Mouse (Mus musculus) thymus, adult 2 months (tissue): Measurements from ENCODE around the gene Gsg1l. TPM values are rescaled to one million over a fixed set of nuclear protein-coding genes. Genes with fewer than 3 reads are reported as not detected.

Experiments used
- DNase-seq: peaks from one replicate; pipeline ENCODE4 v3.0.0; 2021
- H3K27ac ChIP-seq: fragments of 200-500 bp; 2 replicates; pipeline ENCODE4 v1.5.1; 2012; ENCODE audit warnings: low read length, control low read depth; ENCODE audit not compliant: control insufficient read depth, insufficient read depth
- H3K27me3 ChIP-seq: fragments of 200-500 bp; 2 replicates; pipeline ENCODE4 v1.6.1; 2012; ENCODE audit warnings: mild to moderate bottlenecking, low read length, moderate library complexity, mixed read lengths; ENCODE audit not compliant: control insufficient read depth, insufficient read depth
- H3K36me3 ChIP-seq: fragments of 200-500 bp; 2 replicates; pipeline ENCODE4 v1.6.1; 2012; ENCODE audit warnings: mild to moderate bottlenecking, low read length, moderate library complexity; ENCODE audit not compliant: control insufficient read depth, insufficient read depth
- H3K4me1 ChIP-seq: fragments of 200-500 bp; replicated peaks from 2 replicates; pipeline ENCODE4 v1.6.1; 2012; ENCODE audit warnings: low read length; ENCODE audit not compliant: control insufficient read depth, insufficient read depth
- H3K4me3 ChIP-seq: fragments of 200-500 bp; 2 replicates; pipeline ENCODE4 v1.5.1; 2012; ENCODE audit warnings: mild to moderate bottlenecking, low read length, control low read depth, moderate library complexity; ENCODE audit not compliant: control insufficient read depth, insufficient read depth
- CTCF ChIP-seq: fragments of 200-500 bp; IDR thresholded peaks from 2 replicates; pipeline ENCODE4 v1.5.1; 2012; ENCODE audit warnings: mild to moderate bottlenecking, control low read depth, low read length, moderate library complexity, borderline replicate concordance; ENCODE audit not compliant: control insufficient read depth, poor library complexity, insufficient read depth; ENCODE audit errors: extremely low read depth
- POLR2A ChIP-seq: fragments of 200-500 bp; IDR thresholded peaks from 2 replicates; pipeline ENCODE4 v1.6.1; 2012; ENCODE audit warnings: mild to moderate bottlenecking, low read length, control low read depth, moderate library complexity; ENCODE audit not compliant: control insufficient read depth, poor library complexity, insufficient read depth; ENCODE audit errors: extremely low read depth
- whole genome bisulfite sequencing: fragments of 180-500 bp; shearing (Covaris S2); methylation state at CpG from one replicate; pipeline ENCODE4 v1.1.7; 2018; 5-methylcytosine and 5-hydroxymethylcytosine counted together
- polyA plus RNA-seq: library from polyadenylated mRNA; depleted of rRNA; stranded (reverse); fragments of >200 nt; gene quantifications from 2 replicates; pipeline ENCODE4 v1.2.3, GENCODE M21; 2012

The Gsg1l gene
- polyA plus RNA-seq, 1 experiment, result 0.94 TPM

DNA sequence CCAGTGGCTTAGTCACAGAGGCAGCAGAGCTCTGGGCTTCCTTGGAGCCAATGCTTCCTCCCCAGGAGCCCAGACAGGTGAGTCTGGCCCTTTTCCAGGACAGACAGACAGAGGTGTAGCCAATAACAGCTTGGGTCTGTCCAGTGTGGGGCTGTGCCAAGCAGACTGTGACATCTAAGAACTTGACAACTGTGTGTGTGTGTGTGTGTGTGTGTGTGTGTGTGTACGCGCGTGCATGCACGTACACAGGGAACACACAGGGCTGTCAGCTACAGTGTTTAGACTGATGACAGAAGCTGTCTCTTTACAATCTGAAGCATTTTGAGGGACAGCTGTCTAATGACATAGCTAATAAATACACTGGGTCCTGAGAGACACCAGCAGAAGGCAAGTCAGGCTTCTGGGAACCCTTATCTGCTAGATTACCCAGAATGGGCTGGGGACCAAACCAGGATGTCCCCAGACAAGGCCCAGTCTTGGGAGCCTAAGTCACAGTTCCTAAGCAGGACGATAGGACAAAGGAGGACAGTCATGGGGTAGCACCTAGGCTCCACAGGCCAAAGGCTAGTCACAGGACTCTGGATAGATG lies 42.9 kb downstream of the Gsg1l start:
- Histone ChIP-seq H3K27ac (no peak overlapping the region; the same call in 1 of the 2 replicates), H3K4me1 (no peaks in the 10 kb centered on the region), H3K27me3 (no peaks in the 10 kb centered on the region), H3K4me3 (no peak overlapping the region), H3K36me3 (no peaks in the 10 kb centered on the region)
- DNase-seq, result no peak
- TF ChIP-seq POLR2A (no peak), CTCF (no peak)
- 98% methylated on average over 5 of the region's 5 CpGs for WGBS

- H3K36me3 ChIP-seq, result no peaks in the 10 kb centered on the region
- WGBS, result 81% methylated on average over 25 of the region's 25 CpGs
- no peaks in the 10 kb centered on the region for H3K4me1 ChIP-seq
- no peak for TF ChIP-seq POLR2A
- TF ChIP-seq CTCF, result no peak
- H3K27me3 ChIP-seq, result no peaks in the 10 kb centered on the region
- no peak for DNase-seq
- H3K27ac ChIP-seq, result no peak overlapping the region; the same call in 1 of the 2 replicates
- H3K4me3 ChIP-seq, result no peak overlapping the region
These were observed 43.6 kb downstream of the Gsg1l start for GRCm38 (mm10) chr7:126038366-126039246.

DNA sequence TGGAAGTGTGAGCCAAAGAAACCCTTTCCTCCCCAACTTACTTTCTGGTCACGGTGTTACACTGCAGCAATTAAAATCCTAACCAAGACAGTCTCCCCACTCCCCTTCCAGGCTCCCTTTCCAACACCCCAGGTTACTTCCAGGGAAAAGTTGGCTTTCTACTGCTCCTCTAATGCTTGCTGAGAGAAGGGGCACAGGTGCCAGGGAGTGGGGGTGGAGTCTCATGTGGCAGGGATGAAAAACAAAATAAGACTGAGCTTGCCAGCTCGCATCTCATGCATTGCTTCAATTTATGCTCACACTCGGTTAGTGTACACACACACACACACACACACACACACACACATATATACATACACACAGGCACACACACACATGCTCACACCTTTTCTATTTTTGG lies 46.9 kb downstream of the Gsg1l start:
- 82% methylated on average over 3 of the region's 3 CpGs for WGBS
- H3K4me1 ChIP-seq, result no peaks in the 10 kb centered on the region
- no peaks in the 10 kb centered on the region for H3K27me3 ChIP-seq
- no peak for DNase-seq
- H3K27ac ChIP-seq, result no peak overlapping the region
- H3K4me3 ChIP-seq, result no peak overlapping the region
- H3K36me3 ChIP-seq, result no peaks in the 10 kb centered on the region
- no peak for TF ChIP-seq POLR2A
- no peak for TF ChIP-seq CTCF

DNA sequence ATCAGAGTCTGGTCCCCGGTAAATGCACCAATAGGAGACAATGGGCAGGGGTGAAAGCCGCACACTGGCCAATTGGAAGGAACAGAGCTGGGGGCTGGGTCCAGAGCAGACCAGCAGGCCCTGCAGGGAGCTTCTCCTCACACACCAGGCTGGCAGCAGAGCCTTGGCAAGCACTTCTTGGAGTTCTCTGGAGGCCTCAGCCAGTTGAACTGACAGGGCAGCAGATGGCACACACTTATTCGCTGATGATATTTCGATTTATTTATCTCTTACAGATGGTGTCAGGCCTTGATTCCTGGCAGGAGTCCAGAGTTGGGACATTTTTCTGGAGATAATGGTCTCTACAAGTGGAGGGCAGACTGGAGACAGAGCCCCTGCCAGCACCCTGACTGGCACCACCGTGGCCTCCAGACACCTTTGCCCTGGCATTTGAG lies 49.4 kb downstream of the Gsg1l start:
- no peaks in the 10 kb centered on the region for H3K27me3 ChIP-seq
- no peaks in the 10 kb centered on the region for H3K36me3 ChIP-seq
- DNase-seq, result no peak
- WGBS, result 90% methylated on average over 5 of the region's 5 CpGs
- H3K4me3 ChIP-seq, result no peak overlapping the region
- H3K4me1 ChIP-seq, result no peaks in the 10 kb centered on the region
- no peak for TF ChIP-seq POLR2A
- no peak for TF ChIP-seq CTCF
- no peak overlapping the region for H3K27ac ChIP-seq

DNA sequence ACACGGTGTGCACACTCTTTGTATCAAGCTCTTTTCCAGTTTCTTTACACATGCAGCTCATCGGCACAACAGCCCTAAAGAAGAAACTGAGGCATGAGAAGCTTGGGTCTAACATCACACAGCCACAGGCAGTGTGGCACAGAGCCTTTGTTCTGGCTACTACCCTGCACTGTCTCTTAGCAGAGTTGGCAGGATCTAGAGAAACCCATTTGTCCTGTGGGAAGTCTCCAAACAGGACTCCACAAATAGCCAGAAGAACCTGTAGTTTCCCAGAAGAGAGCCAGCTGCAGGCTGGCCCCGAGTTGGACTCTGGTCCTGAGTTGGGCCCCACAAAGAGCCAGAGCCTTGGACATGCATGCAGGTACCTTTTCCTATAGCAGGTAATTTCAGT lies 49.9 kb downstream of the Gsg1l start:
- H3K27ac ChIP-seq, result no peak overlapping the region
- H3K36me3 ChIP-seq, result no peaks in the 10 kb centered on the region
- TF ChIP-seq POLR2A (no peak), CTCF (no peak)
- no peak overlapping the region for H3K4me3 ChIP-seq
- WGBS, result 94% methylated on average over 3 of the region's 3 CpGs
- no peaks in the 10 kb centered on the region for H3K4me1 ChIP-seq
- DNase-seq, result no peak
- H3K27me3 ChIP-seq, result no peaks in the 10 kb centered on the region

DNA sequence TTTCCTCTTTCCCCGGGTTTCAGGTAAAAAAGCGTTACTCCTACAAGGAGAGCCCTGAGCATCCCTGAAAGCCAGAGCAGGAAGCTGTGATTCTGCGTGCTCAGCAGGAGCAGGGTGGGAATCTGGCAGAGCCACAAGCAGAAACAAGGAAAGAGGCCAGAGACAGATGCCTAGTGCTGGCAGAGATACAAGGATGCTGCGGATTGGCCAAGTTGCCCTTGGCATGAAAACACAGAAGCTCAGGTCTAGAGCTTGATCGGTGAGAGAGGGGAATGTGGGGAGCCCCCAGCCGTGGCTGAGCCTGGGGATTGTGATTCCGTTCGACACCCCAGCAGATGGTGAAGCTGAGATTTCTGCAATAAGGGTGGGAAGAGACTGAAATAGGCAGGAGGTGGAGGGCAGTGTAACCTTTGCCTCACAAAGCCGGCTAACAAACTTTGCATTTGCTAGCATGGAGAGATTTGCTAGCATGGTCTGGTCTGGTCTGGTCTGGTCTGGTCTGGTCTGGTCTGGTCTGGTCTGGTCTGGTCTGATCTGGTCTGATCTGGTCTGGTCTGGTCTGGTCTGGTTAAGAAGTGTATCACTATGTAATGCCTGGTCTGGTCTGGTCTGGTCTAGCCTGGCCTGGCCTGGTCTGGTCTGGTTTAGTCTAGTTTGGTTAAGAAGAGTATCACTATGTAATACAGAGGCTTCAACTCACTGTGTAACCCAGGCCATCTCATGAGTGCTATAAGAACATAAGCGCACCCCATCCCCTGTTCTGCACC lies 50.4 kb downstream of the Gsg1l start:
- H3K27me3 ChIP-seq, result no peaks in the 10 kb centered on the region
- no peaks in the 10 kb centered on the region for H3K4me1 ChIP-seq
- H3K27ac ChIP-seq, result no peak overlapping the region
- DNase-seq, result no peak
- TF ChIP-seq CTCF, result no peak
- no peak for TF ChIP-seq POLR2A
- 89% methylated on average over 10 of the region's 10 CpGs for WGBS
- H3K4me3 ChIP-seq, result no peak overlapping the region
- no peaks in the 10 kb centered on the region for H3K36me3 ChIP-seq
